Mouse (Mus musculus) limb, embryonic 10.5 days (tissue): ENCODE measurements around the gene Parp8. TPM values are rescaled to one million over a fixed set of nuclear protein-coding genes. Genes with fewer than 3 reads are reported as not detected.

Experiments used
- DNase-seq: peaks from one replicate; pipeline ENCODE4 v3.0.0-alpha.2; 2017; ENCODE audit warnings: low spot score
- H3K27ac ChIP-seq: fragments of 300-500 bp; sonication (generic); 2 replicates; pipeline ENCODE4 v1.5.1; 2016; ENCODE audit warnings: mild to moderate bottlenecking
- H3K27me3 ChIP-seq: fragments of 300-500 bp; sonication (generic); 2 replicates; pipeline ENCODE4 v1.6.1; 2016; ENCODE audit warnings: low read depth, mild to moderate bottlenecking; ENCODE audit not compliant: poor library complexity, severe bottlenecking
- H3K36me3 ChIP-seq: fragments of 300-500 bp; sonication (generic); 2 replicates; pipeline ENCODE4 v1.6.1; 2016; ENCODE audit warnings: mild to moderate bottlenecking, moderate library complexity
- H3K4me1 ChIP-seq: fragments of 300-500 bp; sonication (generic); 2 replicates; pipeline ENCODE4 v1.6.1; 2016
- H3K4me3 ChIP-seq: fragments of 300-500 bp; sonication (generic); 2 replicates; pipeline ENCODE4 v1.5.1; 2016; ENCODE audit warnings: mild to moderate bottlenecking, moderate library complexity
- H3K9me3 ChIP-seq: fragments of 300-500 bp; sonication (generic); replicated peaks from 2 replicates; pipeline ENCODE4 v1.6.1; 2016; ENCODE audit warnings: mild to moderate bottlenecking
- WGBS: fragments of 180-500 bp; shearing (Covaris S2); methylation state at CpG from one replicate; pipeline ENCODE4 v1.1.7; 2016; 5-methylcytosine and 5-hydroxymethylcytosine counted together
- polyA plus RNA-seq: library from polyadenylated mRNA; unstranded; fragments of >200 nt; fragmentation: Nextera tagmentation; extraction: Ambion mirVana; gene quantifications from 2 replicates; pipeline ENCODE4 v1.2.1, GENCODE M21; 2016

Gene Parp8
- polyA plus RNA-seq, 1 experiment from 2014 or later, result 14.7 TPM

DNA sequence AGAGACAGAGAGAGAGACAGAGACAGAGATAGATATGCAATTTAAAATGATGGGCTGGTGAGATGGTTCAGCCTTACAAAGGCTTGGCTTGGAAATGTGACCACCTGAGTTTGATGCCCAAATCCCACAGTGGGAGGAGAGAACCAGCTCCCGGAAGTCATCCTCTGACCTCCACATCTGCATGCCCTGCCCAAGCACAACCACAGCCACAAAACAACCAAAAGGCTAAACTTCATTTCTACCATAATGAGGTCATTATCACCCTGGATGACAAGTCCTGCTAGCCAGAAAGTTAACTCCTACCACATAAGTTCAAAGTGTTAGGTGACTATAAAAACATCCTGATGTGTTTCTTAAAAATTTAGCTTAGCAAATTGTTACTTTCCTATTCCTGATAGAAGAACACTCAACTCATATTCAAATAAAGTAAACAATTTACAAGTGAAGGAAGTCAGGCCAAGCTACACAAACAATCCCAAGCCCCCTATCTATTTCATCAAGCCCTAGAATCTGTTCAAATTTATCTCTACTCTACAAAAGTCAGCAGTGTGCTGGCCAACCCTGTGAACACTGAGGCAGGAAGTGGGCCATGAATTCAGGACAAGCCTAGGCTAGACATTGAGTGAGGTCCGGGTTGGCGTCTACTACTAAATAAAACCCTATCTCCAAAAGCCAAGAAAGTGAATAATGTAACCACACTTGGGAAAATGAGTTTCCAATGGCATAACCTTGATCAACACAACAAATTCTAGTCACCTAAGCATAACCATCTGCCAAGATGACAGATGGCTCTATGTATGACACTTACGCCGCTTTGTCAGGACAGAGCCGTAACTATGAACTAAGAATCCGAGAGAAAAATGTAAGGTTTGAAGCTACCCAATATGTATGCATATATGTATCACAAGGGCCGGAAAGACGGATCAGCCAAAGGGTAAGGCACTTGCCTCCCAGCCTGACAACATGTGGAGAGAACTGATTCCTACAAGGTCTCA, 17.0 kb downstream of the Parp8 start:
- 95% methylated on average over 9 of the region's 9 CpGs for WGBS

DNA sequence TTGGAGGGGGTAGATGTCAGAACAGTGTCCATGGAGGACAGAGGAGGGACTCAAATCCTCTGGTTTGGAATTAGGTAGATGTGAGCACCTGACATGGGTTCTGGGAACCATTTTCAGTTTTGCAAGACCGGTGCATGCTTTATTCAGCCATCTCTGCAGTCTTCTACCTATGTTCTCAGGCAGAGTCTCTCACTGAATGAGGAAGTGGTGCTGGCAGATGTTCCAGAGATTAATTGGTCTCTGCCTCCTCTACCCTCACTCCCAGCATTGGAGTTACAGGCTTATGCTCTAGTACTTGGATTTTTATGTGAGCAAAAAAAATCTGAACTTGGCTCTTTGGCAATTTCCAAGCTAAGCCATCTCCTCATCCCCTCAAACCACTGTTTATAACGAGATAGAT, 17.8 kb downstream of the Parp8 start:
- WGBS, result 94% methylated on average over 2 of the region's 2 CpGs
- H3K27me3 ChIP-seq, result no peaks in the 10 kb centered on the region
- peaks cover 4% of the 10 kb centered on the region; the same call in 1 of the 2 replicates for H3K36me3 ChIP-seq
- H3K4me3 ChIP-seq, result no peak overlapping the region
- H3K4me1 ChIP-seq, result 0 out of 2 replicates have a peak, but pooled peaks cover 3% of the 10 kb centered on the region
- H3K27ac ChIP-seq, result no peak overlapping the region
- 0 out of 2 replicates have a peak, but pooled peaks cover under 1% of the 10 kb centered on the region for H3K9me3 ChIP-seq
- DNase-seq, result no peak

More for the DNA sequence above, 17.0 kb downstream of the Parp8 start:
- no peak overlapping the region for H3K27ac ChIP-seq
- H3K4me3 ChIP-seq, result no peak overlapping the region
- no peaks in the 10 kb centered on the region for H3K27me3 ChIP-seq
- peaks cover 6% of the 10 kb centered on the region; the same call in 1 of the 2 replicates for H3K36me3 ChIP-seq
- H3K9me3 ChIP-seq, result 0 out of 2 replicates have a peak, but pooled peaks cover 2% of the 10 kb centered on the region
- 0 out of 2 replicates have a peak, but pooled peaks cover 3% of the 10 kb centered on the region for H3K4me1 ChIP-seq
- no peak for DNase-seq

DNA sequence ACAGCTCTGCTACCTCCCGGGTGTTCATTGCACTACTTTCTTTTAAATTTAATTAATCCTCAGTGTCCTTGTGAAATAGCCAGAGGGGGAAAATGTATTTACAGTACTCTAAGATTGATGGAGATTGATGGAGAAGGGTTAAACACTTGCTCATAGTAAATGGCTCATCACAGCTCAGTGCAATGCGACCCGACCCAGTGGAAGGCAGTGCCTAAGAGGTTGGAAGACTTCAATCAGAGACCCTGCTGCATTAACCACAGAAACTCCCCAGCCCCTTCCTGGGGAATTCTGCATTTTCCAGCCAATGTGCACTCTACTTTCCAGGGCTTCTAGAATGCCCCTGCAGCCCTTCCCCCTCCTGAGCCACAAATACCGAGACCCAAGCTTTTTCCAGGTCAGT, 18.7 kb downstream of the Parp8 start:
- no peaks in the 10 kb centered on the region for H3K9me3 ChIP-seq
- H3K27me3 ChIP-seq, result no peaks in the 10 kb centered on the region
- no peak overlapping the region for H3K27ac ChIP-seq
- no peak overlapping the region for H3K4me3 ChIP-seq
- 0 out of 2 replicates have a peak, but pooled peaks cover 3% of the 10 kb centered on the region for H3K4me1 ChIP-seq
- 42% methylated on average over 4 of the region's 4 CpGs for WGBS
- no peak for DNase-seq
- 0 out of 2 replicates have a peak, but pooled peaks cover 2% of the 10 kb centered on the region for H3K36me3 ChIP-seq

DNA sequence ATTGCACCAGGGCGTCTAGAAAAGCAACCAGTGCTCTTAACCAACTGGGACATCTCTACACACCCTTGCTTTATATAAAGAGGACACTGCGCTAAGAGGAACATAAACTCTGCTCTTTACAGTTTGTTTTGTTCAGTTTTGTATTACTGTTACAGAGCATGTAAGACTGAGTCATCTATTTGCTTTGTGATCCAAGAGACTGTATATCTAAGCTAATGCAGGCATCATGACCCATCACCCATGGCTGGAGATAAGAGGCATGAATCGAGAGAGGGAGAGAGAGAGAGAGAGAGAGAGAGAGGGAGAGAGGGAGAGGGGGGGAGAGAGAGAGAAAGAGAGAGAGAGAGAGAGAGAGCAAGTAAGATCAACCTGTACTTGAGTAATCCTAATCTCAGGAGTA, 24.8 kb downstream of the Parp8 start:
- H3K9me3 ChIP-seq, result no peaks in the 10 kb centered on the region
- no peak overlapping the region for H3K4me3 ChIP-seq
- no peak overlapping the region for H3K27ac ChIP-seq
- WGBS, result 88% methylated on average over 3 of the region's 3 CpGs
- no peaks in the 10 kb centered on the region for H3K4me1 ChIP-seq
- DNase-seq, result no peak
- H3K27me3 ChIP-seq, result no peaks in the 10 kb centered on the region
- H3K36me3 ChIP-seq, result no peaks in the 10 kb centered on the region

DNA sequence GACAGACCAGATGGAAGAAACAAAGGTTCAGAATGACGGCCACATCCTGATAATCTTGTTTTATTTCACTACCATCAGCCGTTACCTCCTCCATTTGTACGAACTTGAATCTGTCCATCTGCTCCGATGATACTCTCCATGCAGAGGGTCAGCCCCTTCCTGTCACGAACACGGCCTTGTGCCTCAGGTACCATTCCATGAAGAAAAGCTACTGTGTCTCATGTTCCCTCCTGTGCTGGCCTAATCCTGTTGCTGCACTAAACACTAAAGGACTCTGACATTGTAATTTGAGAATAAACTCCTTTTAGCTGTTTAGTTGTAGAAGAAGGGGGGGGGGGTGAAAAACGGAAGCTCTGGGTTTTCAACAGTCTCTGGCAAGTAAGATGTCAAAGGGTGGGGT, 33.8 kb downstream of the Parp8 start:
- DNase-seq, result no peak
- Histone ChIP-seq H3K36me3 (no peaks in the 10 kb centered on the region), H3K27me3 (no peaks in the 10 kb centered on the region), H3K27ac (no peak overlapping the region), H3K9me3 (no peaks in the 10 kb centered on the region), H3K4me3 (no peak overlapping the region), H3K4me1 (peaks cover 23% of the 10 kb centered on the region)
- 82% methylated on average over 7 of the region's 7 CpGs for WGBS

DNA sequence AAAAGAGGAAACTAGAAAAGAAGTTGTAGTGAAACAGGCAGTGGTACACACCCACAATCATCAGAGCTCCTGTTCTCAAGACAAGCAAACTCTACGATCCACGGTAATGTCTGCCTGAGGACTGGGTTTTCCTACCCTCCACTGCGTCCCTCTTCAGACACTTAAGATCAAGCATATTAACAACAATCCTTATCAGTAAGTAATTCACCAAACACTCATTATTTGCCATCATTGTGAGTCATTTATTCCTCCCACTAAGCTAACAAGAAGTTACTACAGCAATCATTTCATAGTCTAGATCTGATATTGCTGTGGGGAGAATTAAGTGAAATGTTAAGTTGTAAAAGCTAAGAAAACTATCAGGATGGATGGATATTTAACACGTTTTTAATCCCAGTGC, 35.0 kb downstream of the Parp8 start:
- Histone ChIP-seq H3K36me3 (no peaks in the 10 kb centered on the region), H3K27me3 (no peaks in the 10 kb centered on the region), H3K4me1 (peaks cover 23% of the 10 kb centered on the region), H3K4me3 (no peak overlapping the region), H3K27ac (no peak overlapping the region), H3K9me3 (no peaks in the 10 kb centered on the region)
- WGBS, result 88% methylated on average over 4 of the region's 4 CpGs
- DNase-seq, result no peak

DNA sequence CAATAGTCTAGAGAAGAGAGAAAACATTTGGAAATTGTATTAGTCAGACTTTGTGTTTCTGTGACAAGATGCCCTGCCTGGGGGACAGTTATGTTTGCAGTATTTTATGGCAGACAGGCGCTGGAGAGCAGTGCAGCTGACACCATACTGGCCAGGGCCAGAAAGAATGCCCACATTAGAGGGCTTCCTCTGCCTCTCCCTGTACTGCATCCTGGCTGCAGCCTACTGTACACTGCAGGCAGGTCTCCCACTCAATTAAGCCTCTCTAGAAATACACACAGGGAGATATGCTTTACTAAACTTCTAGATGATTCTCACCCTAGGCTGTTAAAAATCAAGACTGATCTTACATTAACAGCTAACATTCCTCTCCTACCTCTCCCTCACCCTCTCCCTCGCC, 36.6 kb downstream of the Parp8 start:
- DNase-seq, result no peak
- no peaks in the 10 kb centered on the region for H3K36me3 ChIP-seq
- H3K4me1 ChIP-seq, result peaks cover 23% of the 10 kb centered on the region
- no peaks in the 10 kb centered on the region for H3K9me3 ChIP-seq
- H3K27me3 ChIP-seq, result no peaks in the 10 kb centered on the region
- no peak overlapping the region for H3K27ac ChIP-seq
- WGBS, result 71% methylated on average over 2 of the region's 2 CpGs
- no peak overlapping the region for H3K4me3 ChIP-seq

DNA sequence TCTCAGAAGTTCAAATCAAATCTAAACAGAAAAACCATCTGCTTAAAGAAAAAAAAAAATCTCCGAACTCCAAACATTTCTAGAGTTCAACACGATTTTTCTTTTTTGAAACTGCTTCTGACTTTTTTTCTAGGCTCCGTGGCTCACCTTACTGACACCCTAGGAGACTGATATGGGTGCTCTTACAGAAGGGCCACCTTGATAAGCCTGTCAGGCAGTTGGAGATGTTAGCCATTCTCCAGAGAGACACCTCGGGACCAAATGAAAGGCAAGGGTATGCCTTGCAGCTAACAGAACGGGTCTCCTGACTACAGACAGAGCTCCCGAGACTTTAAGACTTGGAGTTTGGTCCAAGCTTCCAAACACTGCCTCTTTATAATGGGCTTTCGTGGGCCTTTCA, 37.1 kb downstream of the Parp8 start:
- Histone ChIP-seq H3K27ac (no peak overlapping the region), H3K9me3 (no peaks in the 10 kb centered on the region), H3K4me1 (peaks cover 20% of the 10 kb centered on the region), H3K4me3 (no peak overlapping the region), H3K27me3 (no peaks in the 10 kb centered on the region), H3K36me3 (no peaks in the 10 kb centered on the region)
- no peak for DNase-seq
- 83% methylated on average over 7 of the region's 7 CpGs for WGBS

DNA sequence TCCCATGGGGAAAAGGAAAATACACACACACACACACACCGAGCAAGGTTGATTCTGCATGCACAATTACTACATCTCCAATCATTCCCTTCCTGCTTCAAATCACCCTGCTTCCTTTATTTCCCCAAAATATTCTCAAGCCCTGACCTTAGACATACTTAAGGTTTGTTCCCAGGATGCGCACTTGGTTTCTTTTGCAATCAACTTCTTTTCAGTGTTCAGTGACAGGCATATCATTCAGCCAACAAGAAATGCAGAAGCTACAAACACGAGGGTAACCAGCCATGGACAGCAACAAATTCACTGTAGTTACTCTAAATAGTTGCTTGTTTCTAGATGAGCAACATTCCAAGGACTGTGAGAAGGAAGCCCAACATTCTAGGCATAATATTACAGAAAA, 38.1 kb downstream of the Parp8 start:
- 93% methylated on average over 3 of the region's 3 CpGs for whole genome bisulfite sequencing
- Histone ChIP-seq H3K9me3 (no peaks in the 10 kb centered on the region), H3K36me3 (no peaks in the 10 kb centered on the region), H3K4me1 (peaks cover 11% of the 10 kb centered on the region), H3K27ac (no peak overlapping the region), H3K27me3 (no peaks in the 10 kb centered on the region), H3K4me3 (no peak overlapping the region)
- DNase-seq, result no peak

DNA sequence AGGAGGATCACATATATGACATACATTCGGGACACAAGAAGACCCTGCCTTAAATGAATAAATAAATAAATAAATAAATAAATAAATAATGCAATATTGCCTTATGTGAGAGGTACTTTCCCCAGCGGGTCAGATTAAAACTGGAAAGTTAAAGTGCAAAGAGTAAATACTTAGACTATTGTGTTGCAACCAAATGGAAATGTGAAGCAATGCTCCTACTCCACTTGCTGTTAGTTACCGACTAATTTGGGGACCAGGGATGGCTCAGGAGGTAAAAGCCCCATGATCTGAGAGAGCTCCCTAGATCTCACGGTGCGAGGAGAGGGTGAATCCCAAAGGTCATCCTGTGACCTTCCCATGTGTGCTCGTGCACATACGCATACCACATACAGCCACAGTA, 38.7 kb downstream of the Parp8 start:
- 95% methylated on average over 7 of the region's 7 CpGs for WGBS
- Histone ChIP-seq H3K9me3 (no peaks in the 10 kb centered on the region), H3K27me3 (no peaks in the 10 kb centered on the region), H3K4me3 (no peak overlapping the region), H3K27ac (no peak overlapping the region), H3K4me1 (peaks cover 8% of the 10 kb centered on the region), H3K36me3 (no peaks in the 10 kb centered on the region)
- no peak for DNase-seq

DNA sequence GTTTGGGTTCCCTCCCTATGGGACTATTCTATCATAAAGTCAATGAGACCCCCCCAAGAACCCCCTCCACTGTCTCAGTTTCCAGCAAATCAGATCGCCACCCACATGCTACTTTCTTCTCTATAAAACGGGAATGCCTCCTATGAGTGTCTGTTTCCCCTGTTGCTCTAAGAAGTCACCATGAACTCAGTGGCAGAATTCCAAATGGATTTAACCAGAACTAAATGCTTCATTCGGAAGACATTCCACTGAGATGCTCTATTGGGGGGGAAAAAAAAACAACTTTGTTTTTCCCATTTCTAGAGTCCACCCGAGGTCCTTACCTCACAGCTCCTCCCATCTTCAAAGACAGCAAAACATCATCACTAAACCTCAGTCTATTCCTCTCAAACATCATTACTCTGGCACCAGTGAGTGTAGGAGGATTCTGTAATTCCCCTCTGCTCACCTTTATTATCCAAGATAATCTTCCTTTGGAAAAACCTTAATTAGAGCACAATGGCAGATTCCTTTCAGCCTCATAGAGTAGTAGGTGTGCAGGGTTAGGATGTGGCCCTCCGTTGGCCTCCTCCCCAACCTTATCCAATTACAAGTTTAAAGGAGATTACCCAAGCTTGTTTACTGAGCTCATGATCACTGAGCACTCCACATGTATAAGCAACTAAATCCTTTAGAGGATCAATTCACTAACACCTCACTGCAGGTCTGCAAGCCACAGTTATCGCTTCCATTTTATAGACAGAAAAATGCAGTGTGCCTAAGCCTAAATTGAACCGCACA, 51.1 kb downstream of the Parp8 start:
- WGBS, result 86% methylated on average over 7 of the region's 7 CpGs
- Histone ChIP-seq H3K4me1 (peaks cover 6% of the 10 kb centered on the region; the same call in 1 of the 2 replicates), H3K4me3 (no peak overlapping the region), H3K9me3 (no peaks in the 10 kb centered on the region), H3K27me3 (no peaks in the 10 kb centered on the region), H3K27ac (no peak overlapping the region), H3K36me3 (no peaks in the 10 kb centered on the region)
- no peak for DNase-seq

DNA sequence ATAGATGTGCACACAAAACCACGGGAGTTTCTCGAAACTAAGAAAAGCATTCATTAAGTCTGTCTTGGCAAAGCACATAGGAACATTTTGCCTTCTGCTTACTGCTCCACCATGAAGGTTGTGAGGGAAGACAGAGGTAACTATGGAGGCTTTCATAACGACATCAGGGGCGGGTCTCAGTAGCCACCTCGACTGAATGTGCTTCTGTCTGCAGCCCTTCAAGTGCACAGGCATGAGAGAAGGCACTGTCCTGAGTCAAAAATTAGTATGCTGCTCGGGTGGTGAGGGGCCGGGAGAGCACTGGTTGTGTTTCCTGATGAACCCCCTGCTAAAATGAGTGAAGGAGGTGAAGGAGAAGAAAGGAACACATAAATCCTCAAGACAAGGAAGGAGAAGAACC, 51.8 kb downstream of the Parp8 start:
- WGBS, result 87% methylated on average over 7 of the region's 7 CpGs
- Histone ChIP-seq H3K27me3 (no peaks in the 10 kb centered on the region), H3K9me3 (no peaks in the 10 kb centered on the region), H3K27ac (no peak overlapping the region), H3K36me3 (no peaks in the 10 kb centered on the region), H3K4me3 (no peak overlapping the region), H3K4me1 (peaks cover 6% of the 10 kb centered on the region; the same call in 1 of the 2 replicates)
- DNase-seq, result no peak
